Mouse (Mus musculus): Measurements from ENCODE around the gene 4930558K02Rik. TPM values are rescaled to one million over a fixed set of nuclear protein-coding genes. Genes with fewer than 3 reads are reported as not detected.
A peak's percentile ranks its signal among the peaks of the same experiment; 100 is the strongest.

The 4930558K02Rik gene
- total RNA-seq (2021) (not detected), polyA plus RNA-seq (2012; rRNA removed) (not detected in 2 replicates)
- long read RNA-seq = 0 reads

DNA sequence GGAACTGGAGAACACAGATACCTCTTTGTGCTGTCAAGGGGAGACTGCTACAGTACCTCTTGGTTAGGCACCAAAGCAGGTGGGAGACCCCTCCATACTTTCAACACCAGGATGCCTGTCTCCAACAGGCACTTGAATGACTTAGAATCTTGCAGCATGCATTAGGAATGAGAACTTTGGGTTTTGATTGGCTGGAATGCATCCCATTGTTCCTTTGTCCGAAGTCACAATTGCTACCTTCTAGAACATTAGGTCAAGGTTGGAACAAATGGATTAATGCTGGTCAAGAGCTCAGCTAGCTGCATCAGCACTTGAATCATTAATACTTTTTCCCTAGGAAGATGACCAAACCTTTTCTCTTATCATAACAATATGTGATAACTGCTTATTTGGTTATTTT lies at the start of gene 4930558K02Rik:
Gene 4930558K02Rik (minus strand): TSS at position 101 of the 400 bp plus-strand sequence.
- intact Hi-C loops (cut with DNase I) = loop anchor here (5.0 to 10.0 kb wide), 4 partner anchors 58 to 685 kb away; partner anchors contain the start of gene Mettl13
- H3K4me1 ChIP-seq (ENCODE audit: control insufficient read depth, insufficient read depth, low read length) = peaks cover 1% of the 10 kb centered on the region; the same call in 1 of the 2 replicates
- no peak within 1 kb of the TSS for H3K27ac ChIP-seq
- 62% methylated on average over 1 of the region's 1 CpGs for WGBS
- no peak for DNase-seq
- H3K4me3 ChIP-seq = no peak within 1 kb of the TSS
- H3K79me2 ChIP-seq (replicated peaks; ENCODE audit: control insufficient read depth, insufficient read depth, low read length) = no peaks in the 10 kb centered on the region
- no peaks in the 10 kb centered on the region for H3K27me3 ChIP-seq (ENCODE audit: control insufficient read depth, insufficient read depth, low read length)
- H3K36me3 ChIP-seq (ENCODE audit: control insufficient read depth, insufficient read depth, low read length) = no peaks in the 10 kb centered on the region
- H3K9ac ChIP-seq (ENCODE audit: low read depth, low read length) = no peak within 1 kb of the TSS
- no peak for TF ChIP-seq CTCF (IDR thresholded peaks at IDR 0.05)
- no peak for TF ChIP-seq POLR2A (IDR thresholded peaks at IDR 0.05; ENCODE audit: insufficient read depth, low read depth, low read length)
- TF ChIP-seq EP300 (IDR thresholded peaks at IDR 0.05; ENCODE audit: insufficient read depth, low read depth, low read length) = no peak

- Histone ChIP-seq H3K36me3 (ENCODE audit: control insufficient read depth, insufficient read depth, low read length) (no peaks in the 10 kb centered on the region), H3K4me3 (no peak overlapping the region), H3K27me3 (ENCODE audit: control insufficient read depth, insufficient read depth, low read length) (no peaks in the 10 kb centered on the region), H3K79me2 (replicated peaks; ENCODE audit: control insufficient read depth, insufficient read depth, low read length) (no peaks in the 10 kb centered on the region), H3K9ac (ENCODE audit: low read depth, low read length) (no peak overlapping the region), H3K4me1 (ENCODE audit: control insufficient read depth, insufficient read depth, low read length) (no peaks in the 10 kb centered on the region), H3K27ac (no peak overlapping the region)
- DNase-seq = no peak
- intact Hi-C loops (cut with DNase I) = no loop called here
- TF ChIP-seq POLR2A (IDR thresholded peaks at IDR 0.05; ENCODE audit: insufficient read depth, low read depth, low read length) (no peak), CTCF (IDR thresholded peaks at IDR 0.05) (no peak), EP300 (IDR thresholded peaks at IDR 0.05; ENCODE audit: insufficient read depth, low read depth, low read length) (no peak)
- WGBS = 81% methylated on average over 8 of the region's 8 CpGs
Observed at GRCm38 (mm10) chr1:162023681-162024270, 44.3 kb upstream of the 4930558K02Rik start.

DNA sequence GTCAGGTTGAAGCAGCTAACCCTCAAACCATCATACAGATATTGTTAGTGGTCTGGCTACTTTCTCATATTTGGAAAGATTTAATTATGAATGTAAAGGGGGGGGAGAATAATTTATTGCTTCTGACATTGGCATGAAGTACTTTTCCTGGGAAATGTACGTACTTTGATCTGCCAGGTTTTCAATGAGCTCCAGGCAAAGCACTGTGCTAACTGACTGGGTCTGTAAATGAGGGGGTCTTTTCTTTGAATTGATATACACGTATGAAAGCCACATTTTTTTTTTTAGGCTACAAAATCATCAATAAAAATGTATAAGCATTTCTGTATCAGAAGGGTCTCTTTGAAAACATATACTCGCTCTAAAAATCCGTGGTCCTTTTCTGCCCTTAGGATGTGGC lies 41.3 kb upstream of the 4930558K02Rik start:
- Histone ChIP-seq H3K27ac (no peak overlapping the region), H3K4me1 (ENCODE audit: control insufficient read depth, insufficient read depth, low read length) (no peaks in the 10 kb centered on the region), H3K36me3 (ENCODE audit: control insufficient read depth, insufficient read depth, low read length) (no peaks in the 10 kb centered on the region; the same call in 1 of the 2 replicates), H3K27me3 (ENCODE audit: control insufficient read depth, insufficient read depth, low read length) (no peaks in the 10 kb centered on the region), H3K79me2 (replicated peaks; ENCODE audit: control insufficient read depth, insufficient read depth, low read length) (no peaks in the 10 kb centered on the region), H3K4me3 (no peak overlapping the region), H3K9ac (ENCODE audit: low read depth, low read length) (no peak overlapping the region)
- intact Hi-C loops (cut with DNase I) = no loop called here
- no peak for DNase-seq
- no peak for TF ChIP-seq POLR2A (IDR thresholded peaks at IDR 0.05; ENCODE audit: insufficient read depth, low read depth, low read length)
- no peak for TF ChIP-seq CTCF (IDR thresholded peaks at IDR 0.05)
- TF ChIP-seq EP300 (IDR thresholded peaks at IDR 0.05; ENCODE audit: insufficient read depth, low read depth, low read length) = no peak
- 96% methylated on average over 4 of the region's 4 CpGs for WGBS

DNA sequence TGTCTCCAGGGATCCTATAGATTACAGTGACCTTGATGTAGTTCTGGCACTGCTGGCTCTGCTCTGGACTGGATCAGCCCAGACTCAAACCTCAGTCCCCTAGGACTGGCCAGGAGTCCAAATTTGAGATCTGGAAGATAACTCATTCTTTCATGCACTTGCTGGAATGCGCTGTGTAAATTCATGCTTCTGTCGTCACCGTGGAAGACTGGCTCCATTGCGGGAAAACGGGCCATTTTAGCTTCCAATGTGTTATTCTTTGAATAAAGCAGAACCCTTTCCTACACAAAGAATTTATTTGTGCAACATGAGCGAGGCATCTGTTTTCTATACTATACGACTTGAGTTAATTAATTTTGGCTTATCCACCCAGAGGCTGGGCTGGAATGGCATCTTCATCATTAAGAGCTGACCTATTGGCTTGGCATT lies 40.9 kb upstream of the 4930558K02Rik start:
- Histone ChIP-seq H3K9ac (ENCODE audit: low read depth, low read length) (no peak overlapping the region), H3K27ac (no peak overlapping the region), H3K4me3 (no peak overlapping the region), H3K4me1 (ENCODE audit: control insufficient read depth, insufficient read depth, low read length) (no peaks in the 10 kb centered on the region), H3K79me2 (replicated peaks; ENCODE audit: control insufficient read depth, insufficient read depth, low read length) (no peaks in the 10 kb centered on the region), H3K27me3 (ENCODE audit: control insufficient read depth, insufficient read depth, low read length) (no peaks in the 10 kb centered on the region), H3K36me3 (ENCODE audit: control insufficient read depth, insufficient read depth, low read length) (no peaks in the 10 kb centered on the region; the same call in 1 of the 2 replicates)
- TF ChIP-seq POLR2A (IDR thresholded peaks at IDR 0.05; ENCODE audit: insufficient read depth, low read depth, low read length) (no peak), CTCF (IDR thresholded peaks at IDR 0.05) (no peak), EP300 (IDR thresholded peaks at IDR 0.05; ENCODE audit: insufficient read depth, low read depth, low read length) (no peak)
- 91% methylated on average over 7 of the region's 7 CpGs for WGBS
- DNase-seq = no peak
- intact Hi-C loops (cut with DNase I) = no loop called here

- intact Hi-C loops (cut with DNase I) = no loop called here
- no peaks in the 10 kb centered on the region for H3K79me2 ChIP-seq (replicated peaks; ENCODE audit: control insufficient read depth, insufficient read depth, low read length)
- no peak for DNase-seq
- no peak overlapping the region for H3K9ac ChIP-seq (ENCODE audit: low read depth, low read length)
- no peak overlapping the region for H3K27ac ChIP-seq
- H3K36me3 ChIP-seq (ENCODE audit: control insufficient read depth, insufficient read depth, low read length) = no peaks in the 10 kb centered on the region; the same call in 1 of the 2 replicates
- H3K27me3 ChIP-seq (ENCODE audit: control insufficient read depth, insufficient read depth, low read length) = no peaks in the 10 kb centered on the region
- H3K4me3 ChIP-seq = no peak overlapping the region
- no peaks in the 10 kb centered on the region for H3K4me1 ChIP-seq (ENCODE audit: control insufficient read depth, insufficient read depth, low read length)
- TF ChIP-seq POLR2A (IDR thresholded peaks at IDR 0.05; ENCODE audit: insufficient read depth, low read depth, low read length) (no peak), EP300 (IDR thresholded peaks at IDR 0.05; ENCODE audit: insufficient read depth, low read depth, low read length) (no peak), CTCF (IDR thresholded peaks at IDR 0.05) (no peak)
- WGBS = 73% methylated on average over 6 of the region's 6 CpGs
Observed at GRCm38 (mm10) chr1:162018601-162018977, 39.2 kb upstream of the 4930558K02Rik start.

- Histone ChIP-seq H3K9ac (ENCODE audit: low read depth, low read length) (0 out of 2 replicates have a peak overlapping the region, but pooled peaks have one; percentile 9), H3K36me3 (ENCODE audit: control insufficient read depth, insufficient read depth, low read length) (no peaks in the 10 kb centered on the region; the same call in 1 of the 2 replicates), H3K4me1 (ENCODE audit: control insufficient read depth, insufficient read depth, low read length) (no peaks in the 10 kb centered on the region), H3K27me3 (ENCODE audit: control insufficient read depth, insufficient read depth, low read length) (no peaks in the 10 kb centered on the region), H3K79me2 (replicated peaks; ENCODE audit: control insufficient read depth, insufficient read depth, low read length) (no peaks in the 10 kb centered on the region), H3K4me3 (0 out of 2 replicates have a peak overlapping the region, but pooled peaks have one; percentile 16), H3K27ac (no peak overlapping the region)
- no peak for TF ChIP-seq CTCF (IDR thresholded peaks at IDR 0.05)
- TF ChIP-seq EP300 (IDR thresholded peaks at IDR 0.05; ENCODE audit: insufficient read depth, low read depth, low read length) = no peak
- TF ChIP-seq POLR2A (IDR thresholded peaks at IDR 0.05; ENCODE audit: insufficient read depth, low read depth, low read length) = no peak
- intact Hi-C loops (cut with DNase I) = no loop called here
- 38% methylated on average over 13 of the region's 13 CpGs for WGBS
- DNase-seq = no peak
Observed at GRCm38 (mm10) chr1:162017975-162018600, 38.7 kb upstream of the 4930558K02Rik start.

All from heart, adult 2 months (tissue).